Mouse (Mus musculus) kidney, adult 2 months (tissue): ENCODE results near the gene Hist1h4d.

Experiments used
- CTCF ChIP-seq: fragments of 200-500 bp; conservative IDR thresholded peaks from 2 replicates; pipeline ENCODE4 v1.5.1; 2011; ENCODE audit warnings: low read depth, mild to moderate bottlenecking, control low read depth, low read length, moderate library complexity, mixed read lengths; ENCODE audit not compliant: insufficient read depth, insufficient read length
- POLR2A ChIP-seq: fragments of 200-500 bp; IDR thresholded peaks from one replicate; pipeline ENCODE4 v1.6.1; 2011; ENCODE audit warnings: low read depth, low read length, control low read depth

DNA sequence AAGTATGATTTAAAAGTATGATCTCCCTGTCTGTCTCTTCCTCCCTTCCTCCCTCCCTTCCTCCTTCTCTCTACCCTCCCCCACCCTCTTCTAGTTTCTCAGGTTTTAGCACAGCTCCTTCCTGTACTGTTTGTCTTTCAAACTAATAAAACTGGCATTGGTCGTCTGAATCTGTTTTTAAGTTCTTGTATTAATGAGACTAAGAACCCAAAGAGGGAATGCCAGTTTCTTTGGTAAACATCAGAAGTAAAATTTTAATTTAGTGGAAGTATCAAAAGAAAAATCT lies 5.5 kb downstream of the Hist1h4d start:
- no peak for TF ChIP-seq CTCF
- TF ChIP-seq POLR2A: no peak
